Mouse (Mus musculus) embryonic facial prominence, embryonic 10.5 days (tissue): ENCODE measurements around the gene Haghl. TPM values are rescaled to one million over a fixed set of nuclear protein-coding genes. Genes with fewer than 3 reads are reported as not detected.

Experiments used
- DNase-seq: peaks from one replicate; pipeline ENCODE4 v3.0.0-alpha.2; 2017; ENCODE audit warnings: low spot score
- H3K27ac ChIP-seq: fragments of 300-500 bp; sonication (generic); replicated peaks from 2 replicates; pipeline ENCODE4 v1.5.1; 2016; ENCODE audit warnings: mild to moderate bottlenecking
- H3K27me3 ChIP-seq: fragments of 300-500 bp; sonication (generic); replicated peaks from 2 replicates; pipeline ENCODE4 v1.6.1; 2016; ENCODE audit warnings: low read depth, mild to moderate bottlenecking; ENCODE audit not compliant: poor library complexity, severe bottlenecking
- H3K36me3 ChIP-seq: fragments of 300-500 bp; sonication (generic); replicated peaks from 2 replicates; pipeline ENCODE4 v1.6.1; 2016; ENCODE audit warnings: mild to moderate bottlenecking, moderate library complexity
- H3K4me1 ChIP-seq: fragments of 300-500 bp; sonication (generic); 2 replicates; pipeline ENCODE4 v1.6.1; 2016
- H3K4me3 ChIP-seq: fragments of 300-500 bp; sonication (generic); 2 replicates; pipeline ENCODE4 v1.5.1; 2016; ENCODE audit warnings: mild to moderate bottlenecking, moderate library complexity
- H3K9me3 ChIP-seq: fragments of 300-500 bp; sonication (generic); 2 replicates; pipeline ENCODE4 v1.6.1; 2016; ENCODE audit warnings: mild to moderate bottlenecking
- WGBS: fragments of 180-500 bp; shearing (Covaris S2); methylation state at CpG from one replicate; pipeline ENCODE4 v1.1.7; 2016; 5-methylcytosine and 5-hydroxymethylcytosine counted together
- polyA plus RNA-seq: library from polyadenylated mRNA; unstranded; fragments of >200 nt; fragmentation: Nextera tagmentation; extraction: Ambion mirVana; gene quantifications from 2 replicates; pipeline ENCODE4 v1.2.1, GENCODE M21; 2016

Gene Haghl
- polyA plus RNA-seq, 1 experiment from 2014 or later, result 69.1 TPM

DNA sequence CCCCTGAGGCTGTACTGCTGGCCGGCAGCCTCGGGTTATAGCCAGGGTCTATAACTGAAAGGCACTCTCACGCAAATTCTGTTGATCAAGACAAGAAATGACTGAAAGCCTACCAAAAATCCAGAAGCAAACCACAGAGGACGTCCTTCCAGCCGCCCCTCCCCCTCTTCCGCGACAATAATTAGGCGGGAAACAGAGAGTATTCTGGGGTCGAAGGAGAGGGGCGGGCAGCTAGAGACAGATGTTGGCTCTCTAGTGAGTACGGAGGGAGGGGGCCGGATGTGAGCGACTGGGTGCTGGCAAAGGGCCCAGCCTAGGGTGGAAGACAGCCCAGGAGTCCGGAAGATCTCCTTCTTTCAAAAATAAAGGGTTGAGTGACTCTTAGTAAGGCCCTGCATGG, 7.1 kb upstream of the Haghl start, which contains the start of gene Fam173a:
Fam173a (minus strand) TSS at position 287 of the 400 bp plus-strand sequence.
- H3K27me3 ChIP-seq, result no peaks in the 10 kb centered on the region
- H3K4me1 ChIP-seq, result peaks cover 68% of the 10 kb centered on the region
- peak; percentile 79 for DNase-seq
- H3K27ac ChIP-seq, result peak within 1 kb of the TSS; percentile 91
- peaks cover 51% of the 10 kb centered on the region for H3K36me3 ChIP-seq
- H3K9me3 ChIP-seq, result no peaks in the 10 kb centered on the region
- peak within 1 kb of the TSS; percentile 77 for H3K4me3 ChIP-seq
- 1% methylated on average over 14 of the region's 14 CpGs for WGBS

DNA sequence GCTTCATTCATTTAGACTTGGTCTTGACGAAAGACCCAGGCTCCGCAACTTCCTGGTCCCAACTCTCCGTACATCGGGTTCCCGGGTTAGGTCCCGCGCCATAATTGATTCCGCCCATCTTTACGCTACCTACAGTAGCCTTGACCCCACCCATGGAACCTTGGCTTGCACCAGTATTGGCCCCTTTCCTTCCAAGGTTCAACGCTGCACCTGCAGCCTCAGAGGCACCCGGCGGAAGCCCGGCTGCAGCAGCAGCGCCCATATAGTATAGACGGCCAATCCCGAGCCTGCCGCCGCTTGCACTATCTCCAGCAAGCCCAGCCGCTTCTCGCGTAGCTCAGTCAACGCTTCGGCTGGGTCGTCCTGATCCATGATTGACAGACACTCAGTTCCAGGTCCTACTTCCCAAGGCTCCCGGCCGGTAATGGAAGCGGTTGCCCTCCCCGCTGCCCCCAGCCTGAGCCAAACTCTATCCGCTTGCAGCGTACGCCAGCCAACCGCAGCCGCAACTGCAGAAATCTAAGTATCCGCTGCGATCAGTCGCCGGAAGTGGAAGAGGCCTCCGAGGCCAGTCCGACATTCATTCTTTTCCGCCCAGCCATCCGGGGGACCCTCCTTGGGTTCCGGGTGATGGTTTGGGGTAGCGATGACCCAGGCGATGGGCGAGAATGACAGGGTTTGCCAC, 6.5 kb upstream of the Haghl start:
- Histone ChIP-seq H3K36me3 (peaks cover 57% of the 10 kb centered on the region), H3K4me1 (peaks cover 62% of the 10 kb centered on the region), H3K9me3 (no peaks in the 10 kb centered on the region)

GRCm38 (mm10) chr17:25791320-25791842, 5.9 kb upstream of the Haghl start:
- 30% methylated on average over 19 of the region's 19 CpGs for WGBS
- Histone ChIP-seq H3K27me3 (no peaks in the 10 kb centered on the region), H3K4me3 (peak overlapping the region; percentile 77), H3K9me3 (no peaks in the 10 kb centered on the region), H3K4me1 (peaks cover 60% of the 10 kb centered on the region), H3K27ac (peak overlapping the region; percentile 91), H3K36me3 (peaks cover 60% of the 10 kb centered on the region)
- DNase-seq, result no peak

More for the DNA sequence above, 6.5 kb upstream of the Haghl start:
- peak overlapping the region; percentile 91 for H3K27ac ChIP-seq
- WGBS, result under 1% methylated on average over 45 of the region's 45 CpGs
- DNase-seq, result peak; percentile 86
- no peaks in the 10 kb centered on the region for H3K27me3 ChIP-seq
- peak overlapping the region; percentile 77 for H3K4me3 ChIP-seq

DNA sequence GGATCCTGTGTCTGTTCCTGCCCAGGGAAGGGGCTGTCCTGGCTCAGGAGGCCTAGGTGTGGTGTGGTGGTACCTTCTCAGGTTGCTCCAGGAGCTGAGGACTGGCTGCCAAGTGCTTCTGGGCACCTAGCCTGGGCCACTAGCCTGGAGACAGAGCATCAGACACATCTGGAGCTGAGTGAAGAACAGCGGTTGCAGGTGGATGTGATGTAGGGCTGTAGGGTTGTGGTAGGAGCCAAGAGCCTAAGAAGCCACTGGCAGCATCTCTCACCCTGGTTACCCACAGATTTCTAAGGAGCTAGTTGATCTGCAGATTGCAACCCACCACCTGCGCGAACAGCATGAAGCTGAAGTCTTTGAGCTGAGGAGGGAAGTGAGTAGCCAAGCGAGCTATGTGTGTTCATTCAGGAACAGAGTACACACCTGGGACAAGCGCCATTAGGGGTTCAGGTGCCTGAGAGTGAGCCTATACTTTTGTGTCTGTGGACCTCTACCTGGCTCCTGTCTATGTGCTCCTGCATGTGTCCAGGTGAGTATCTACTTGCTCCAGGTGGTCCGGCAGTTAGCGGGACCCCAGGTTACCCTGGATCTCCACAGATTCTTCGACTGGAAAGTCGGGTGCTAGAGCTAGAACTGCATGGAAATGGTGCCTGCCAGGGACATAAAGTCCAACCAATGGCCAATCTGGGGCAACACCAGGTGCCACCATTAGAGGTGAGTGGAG, 1.5 kb upstream of the Haghl start:
- Histone ChIP-seq H3K27ac (no peak overlapping the region), H3K27me3 (no peaks in the 10 kb centered on the region), H3K9me3 (no peaks in the 10 kb centered on the region), H3K4me3 (peak overlapping the region; percentile 75; the same call in 1 of the 2 replicates), H3K36me3 (peaks cover 61% of the 10 kb centered on the region), H3K4me1 (peaks cover 49% of the 10 kb centered on the region)
- no peak for DNase-seq
- WGBS, result 91% methylated on average over 9 of the region's 9 CpGs

DNA sequence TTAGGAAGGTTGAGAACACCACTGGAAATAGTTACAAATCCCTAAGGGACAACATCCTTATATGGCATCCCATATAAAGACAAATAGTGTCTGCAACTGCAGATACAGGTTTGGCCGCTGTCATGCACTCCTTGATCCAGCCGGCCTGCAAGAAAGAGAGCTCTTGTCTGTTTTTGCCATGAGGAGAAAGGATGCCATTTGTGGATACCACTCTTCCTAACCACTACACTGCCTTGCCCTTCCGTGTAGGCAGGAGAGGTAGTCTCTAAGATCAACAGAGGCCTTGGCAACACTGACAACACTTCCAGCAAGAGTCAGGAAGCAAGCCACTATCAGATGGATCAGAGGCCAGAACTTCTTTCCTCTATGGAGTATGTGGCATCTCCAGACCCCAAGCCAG, 807 bp upstream of the Haghl start, which contains the start of gene Ccdc78:
Ccdc78 (plus strand) TSS at position 301 of the 400 bp plus-strand sequence.
- 80% methylated on average over 3 of the region's 3 CpGs for WGBS
- H3K4me3 ChIP-seq, result peak within 1 kb of the TSS; percentile 75
- no peaks in the 10 kb centered on the region for H3K9me3 ChIP-seq
- H3K4me1 ChIP-seq, result peaks cover 44% of the 10 kb centered on the region
- H3K36me3 ChIP-seq, result peaks cover 68% of the 10 kb centered on the region
- H3K27ac ChIP-seq, result peak within 1 kb of the TSS; percentile 93
- no peak for DNase-seq
- no peaks in the 10 kb centered on the region for H3K27me3 ChIP-seq

- no peak for DNase-seq
- 85% methylated on average over 15 of the region's 15 CpGs for WGBS
- H3K27me3 ChIP-seq, result no peaks in the 10 kb centered on the region
- peak overlapping the region; percentile 93 for H3K27ac ChIP-seq
- H3K4me3 ChIP-seq, result peak overlapping the region; percentile 75
- peaks cover 34% of the 10 kb centered on the region for H3K4me1 ChIP-seq
- H3K9me3 ChIP-seq, result no peaks in the 10 kb centered on the region
- peaks cover 73% of the 10 kb centered on the region for H3K36me3 ChIP-seq
These were observed 1.5 kb downstream of the Haghl start for GRCm38 (mm10) chr17:25783861-25784574.

DNA sequence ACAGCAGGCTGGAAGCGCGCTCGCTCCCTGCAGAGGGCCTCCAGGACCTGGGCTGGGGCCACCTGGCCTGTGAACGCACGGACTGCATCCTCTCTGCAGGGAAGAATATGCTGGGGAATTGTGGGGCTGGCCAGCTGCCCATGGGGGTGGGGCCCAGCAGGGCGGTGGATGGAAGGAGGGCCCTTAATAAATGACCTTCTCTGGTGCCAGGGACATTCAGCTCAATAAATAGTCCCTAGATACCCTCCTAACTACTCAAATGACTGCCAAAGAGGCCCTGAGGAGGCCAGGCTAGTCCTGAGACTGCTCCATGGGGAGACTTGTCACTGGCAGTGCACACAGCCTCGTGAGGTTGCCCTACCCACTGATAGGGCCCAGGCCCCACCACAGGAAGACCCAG, 2.4 kb downstream of the Haghl start:
- Histone ChIP-seq H3K9me3 (no peaks in the 10 kb centered on the region), H3K4me1 (peaks cover 34% of the 10 kb centered on the region), H3K27me3 (no peaks in the 10 kb centered on the region), H3K36me3 (peaks cover 66% of the 10 kb centered on the region), H3K27ac (no peak overlapping the region), H3K4me3 (peak overlapping the region; percentile 75; the same call in 1 of the 2 replicates)
- no peak for DNase-seq
- WGBS, result 88% methylated on average over 7 of the region's 7 CpGs

DNA sequence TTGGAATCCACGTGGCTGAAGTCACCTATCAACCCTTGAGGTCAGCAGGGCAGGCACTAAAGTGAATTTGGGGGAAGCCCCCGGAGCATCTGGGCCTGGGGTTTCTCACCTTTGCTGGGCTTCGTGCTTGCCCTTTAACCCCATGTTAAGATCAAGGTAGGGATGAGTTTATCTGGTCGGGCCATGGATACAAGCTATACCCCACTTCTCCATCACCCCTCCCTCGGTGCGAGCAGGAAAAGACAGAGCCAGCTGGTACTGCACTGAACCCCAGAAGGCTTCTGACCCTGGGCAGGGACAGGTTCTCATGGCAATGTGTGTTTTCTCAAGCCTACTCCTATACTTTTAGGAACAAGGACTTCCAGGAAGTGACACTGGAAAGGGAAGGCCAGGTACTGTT, 4.1 kb downstream of the Haghl start:
- no peaks in the 10 kb centered on the region for H3K9me3 ChIP-seq
- peaks cover 32% of the 10 kb centered on the region for H3K4me1 ChIP-seq
- WGBS, result 83% methylated on average over 6 of the region's 6 CpGs
- H3K27me3 ChIP-seq, result no peaks in the 10 kb centered on the region
- H3K4me3 ChIP-seq, result no peak overlapping the region
- no peak for DNase-seq
- no peak overlapping the region for H3K27ac ChIP-seq
- H3K36me3 ChIP-seq, result peaks cover 63% of the 10 kb centered on the region

DNA sequence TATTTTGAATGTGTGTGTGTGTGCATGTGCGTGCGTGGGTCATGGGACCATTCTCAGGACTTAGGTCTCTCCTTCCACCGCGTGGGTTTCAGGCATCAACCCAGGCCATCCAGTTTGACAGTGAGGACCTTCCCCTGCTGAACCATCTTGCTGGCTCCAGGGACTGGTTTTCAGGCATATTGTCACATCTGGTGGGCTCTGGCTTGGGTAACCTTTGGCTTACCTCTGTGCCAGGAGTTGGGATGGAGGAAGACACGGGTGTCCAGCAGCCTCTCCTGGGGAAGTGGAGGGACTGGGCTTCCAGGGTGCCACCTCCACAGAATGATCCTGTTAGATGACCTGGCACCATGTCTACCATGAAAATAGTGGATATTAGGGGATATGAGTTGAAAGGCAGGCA, 7.5 kb downstream of the Haghl start:
- no peaks in the 10 kb centered on the region for H3K27me3 ChIP-seq
- no peaks in the 10 kb centered on the region for H3K9me3 ChIP-seq
- WGBS, result 94% methylated on average over 5 of the region's 5 CpGs
- H3K4me3 ChIP-seq, result no peak overlapping the region
- H3K27ac ChIP-seq, result no peak overlapping the region
- no peak for DNase-seq
- H3K4me1 ChIP-seq, result peaks cover 22% of the 10 kb centered on the region
- H3K36me3 ChIP-seq, result peaks cover 48% of the 10 kb centered on the region

DNA sequence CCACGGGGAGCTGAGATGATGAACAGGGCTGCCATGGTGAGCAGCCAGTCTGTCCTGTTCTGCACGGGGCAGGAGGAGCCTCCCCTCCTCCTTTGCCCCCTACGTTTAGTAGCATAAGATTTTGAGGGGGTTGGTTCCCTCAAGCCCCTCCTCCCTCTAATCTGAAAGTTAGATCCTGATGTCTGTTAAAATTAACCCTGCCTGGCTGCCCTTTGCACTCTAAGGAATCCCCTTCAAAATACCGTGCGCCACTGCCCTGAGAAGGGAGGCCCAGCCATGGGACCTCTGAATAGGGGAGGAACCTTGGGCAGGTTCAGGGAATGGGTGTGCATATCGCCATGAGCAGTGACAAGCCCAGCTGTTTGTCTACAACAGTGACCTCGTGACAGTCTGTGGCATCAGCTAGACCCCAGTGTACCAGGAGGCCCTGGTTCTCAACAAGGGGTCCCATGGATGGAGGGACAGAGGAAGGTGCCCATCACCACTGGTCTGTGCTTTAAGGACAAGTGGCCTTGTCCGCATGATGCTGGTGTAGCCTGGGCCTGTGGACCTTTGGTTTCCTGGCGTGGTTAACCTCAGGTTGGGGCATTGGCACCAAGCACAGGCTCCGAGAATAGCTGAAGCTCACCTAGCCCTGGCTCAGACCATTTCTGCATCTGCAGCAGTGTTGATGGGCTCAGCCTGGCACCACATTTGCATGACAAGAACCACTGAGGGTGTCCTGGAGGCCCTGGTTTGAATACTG, 10.0 kb downstream of the Haghl start:
- Histone ChIP-seq H3K36me3 (peaks cover 23% of the 10 kb centered on the region), H3K9me3 (no peaks in the 10 kb centered on the region), H3K27ac (no peak overlapping the region), H3K27me3 (no peaks in the 10 kb centered on the region), H3K4me1 (peaks cover 18% of the 10 kb centered on the region), H3K4me3 (peak overlapping the region; percentile 16; the same call in 1 of the 2 replicates)
- WGBS, result 81% methylated on average over 10 of the region's 10 CpGs
- no peak for DNase-seq

DNA sequence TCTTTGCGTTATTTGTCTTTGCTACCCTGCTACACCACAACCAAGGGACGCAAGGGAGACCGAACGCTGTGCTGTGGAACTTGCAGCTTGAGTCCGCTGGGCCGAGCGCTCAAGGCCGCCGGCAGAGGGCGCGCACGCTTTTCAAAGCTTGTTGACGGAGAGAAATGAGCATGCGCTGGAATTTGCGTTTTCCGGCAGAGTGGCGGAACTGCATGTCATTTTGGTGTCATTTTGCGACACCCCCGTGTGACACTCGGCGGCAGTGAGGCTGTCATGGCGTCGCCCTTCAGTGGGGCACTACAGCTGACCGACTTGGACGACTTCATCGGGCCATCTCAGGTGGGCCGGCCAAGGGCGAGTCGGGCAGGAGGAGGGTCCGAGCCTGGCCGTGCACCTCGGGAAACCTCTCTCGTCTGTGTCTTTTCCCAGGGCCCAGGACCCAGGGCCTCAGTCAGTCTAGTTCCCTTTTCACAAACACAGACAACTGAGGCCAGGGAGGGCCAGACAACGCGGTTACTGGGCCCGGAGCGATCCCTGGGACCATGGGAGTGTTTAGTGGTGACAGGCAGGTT, 11.8 kb downstream of the Haghl start, which contains the start of gene Narfl:
Narfl (plus strand) TSS at position 228 of the 572 bp plus-strand sequence.
- Histone ChIP-seq H3K9me3 (no peaks in the 10 kb centered on the region), H3K36me3 (peaks cover 11% of the 10 kb centered on the region), H3K27me3 (peaks cover 8% of the 10 kb centered on the region; the same call in 1 of the 2 replicates), H3K4me1 (peaks cover 18% of the 10 kb centered on the region), H3K27ac (peak within 1 kb of the TSS; percentile 82), H3K4me3 (peak within 1 kb of the TSS; percentile 85)
- DNase-seq, result peak; percentile 98
- under 1% methylated on average over 37 of the region's 37 CpGs for WGBS
